Mouse (Mus musculus): ENCODE data around the gene Gm7247.

- no peak for TF ChIP-seq CTCF (IDR thresholded peaks at IDR 0.05; ENCODE audit: extremely low read depth, insufficient read depth, insufficient read length, insufficient replicate concordance)
- TF ChIP-seq POLR2A (IDR thresholded peaks at IDR 0.05; ENCODE audit: low read depth, low read length), result no peak
Observed at GRCm38 (mm10) chr14:51324001-51324400, 37.6 kb upstream of the Gm7247 start.

Data from spleen, adult 2 months (tissue).